Comparison of ENCODE assay signal across 35 mouse cellular contexts in genomic region chr7:3468614-3469013, GRCm38 (mm10). TPM values are rescaled to one million over a fixed set of nuclear protein-coding genes. Genes with fewer than 3 reads are reported as not detected.
DNase-seq lines count a peak whose midpoint lies in the region; ATAC-seq lines count a peak whose summit lies in the region.
"Had no signal": no experiment of that assay in that cellular context is flagged by ENCODE, and none has a peak within 500 bp of the region (broad histone marks: within the 10 kb centered on the region; RNA-seq: fewer than 3 reads in every experiment).

No protein-coding gene starts in this region.

- no peaks in the 10 kb centered on the region for H3K9me3 ChIP-seq in embryonic facial prominence, embryonic 14.5 days (ENCODE audit: control insufficient read depth, low read length)
- no peaks in the 10 kb centered on the region for H3K9me3 ChIP-seq in embryonic facial prominence, embryonic 10.5 days
- H3K9me3 ChIP-seq in intestine, embryonic 14.5 days (ENCODE audit: control insufficient read depth, low read length), result no peaks in the 10 kb centered on the region
- H3K9me3 ChIP-seq in intestine, embryonic 15.5 days, result no peaks in the 10 kb centered on the region
- H3K9me3 ChIP-seq: embryonic facial prominence, embryonic 15.5 days; G1E; heart, embryonic 12.5 days; heart, embryonic 15.5 days; hindbrain, embryonic 10.5 days; hindbrain, embryonic 13.5 days had no signal

- 45% methylated on average over 2 of the region's 2 CpGs for WGBS in embryonic facial prominence, embryonic 14.5 days
- 73% methylated on average over 2 of the region's 2 CpGs for WGBS in embryonic facial prominence, embryonic 10.5 days
- WGBS in intestine, embryonic 14.5 days, result 73% methylated on average over 2 of the region's 2 CpGs
- 48% methylated on average over 2 of the region's 2 CpGs for WGBS in intestine, embryonic 15.5 days

- H3K27ac ChIP-seq in embryonic facial prominence, embryonic 14.5 days (replicated peaks; ENCODE audit: low read depth, low read length), result no peak overlapping the region
- no peak overlapping the region for H3K27ac ChIP-seq in embryonic facial prominence, embryonic 10.5 days (replicated peaks)
- no peak overlapping the region for H3K27ac ChIP-seq in intestine, embryonic 14.5 days (ENCODE audit: low read depth)
- no peak overlapping the region for H3K27ac ChIP-seq in intestine, embryonic 15.5 days
- H3K27ac ChIP-seq: embryonic facial prominence, embryonic 15.5 days; heart, adult 2 months; heart, embryonic 15.5 days; hindbrain, embryonic 10.5 days; hindbrain, embryonic 13.5 days had no signal

- no peaks in the 10 kb centered on the region for H3K4me1 ChIP-seq in embryonic facial prominence, embryonic 14.5 days (ENCODE audit: control insufficient read depth, insufficient read depth, low read length)
- H3K4me1 ChIP-seq in embryonic facial prominence, embryonic 10.5 days, result no peaks in the 10 kb centered on the region
- no peaks in the 10 kb centered on the region for H3K4me1 ChIP-seq in intestine, embryonic 14.5 days (replicated peaks; ENCODE audit: control insufficient read depth, insufficient read depth, low read length)
- H3K4me1 ChIP-seq in intestine, embryonic 15.5 days (replicated peaks), result no peaks in the 10 kb centered on the region
- H3K4me1 ChIP-seq: heart, embryonic 12.5 days; heart, embryonic 15.5 days; hindbrain, embryonic 10.5 days; hindbrain, embryonic 13.5 days had no signal

- no peak for ATAC-seq in embryonic facial prominence, embryonic 14.5 days (ENCODE audit: low read depth)
- ATAC-seq in intestine, embryonic 14.5 days (replicated peaks; ENCODE audit: low FRiP score, low TSS enrichment, low read depth), result no peak
- ATAC-seq in intestine, embryonic 15.5 days, result no peak
- ATAC-seq: forebrain, embryonic 14.5 days; forebrain, postnatal 0 days; hindbrain, embryonic 16.5 days had no signal

- H3K9ac ChIP-seq in embryonic facial prominence, embryonic 14.5 days (ENCODE audit: low read depth, low read length), result no peak overlapping the region
- H3K9ac ChIP-seq in intestine, embryonic 14.5 days (ENCODE audit: low read length), result no peak overlapping the region
- no peak overlapping the region for H3K9ac ChIP-seq in intestine, embryonic 15.5 days
- H3K9ac ChIP-seq: embryonic facial prominence, embryonic 15.5 days; forebrain, postnatal 0 days; heart, embryonic 12.5 days; heart, embryonic 15.5 days; hindbrain, embryonic 13.5 days had no signal

- H3K4me2 ChIP-seq in embryonic facial prominence, embryonic 14.5 days (ENCODE audit: low read depth, low read length), result no peak overlapping the region
- no peak overlapping the region for H3K4me2 ChIP-seq in intestine, embryonic 14.5 days (ENCODE audit: low read length)
- H3K4me2 ChIP-seq in intestine, embryonic 15.5 days (replicated peaks), result no peak overlapping the region
- H3K4me2 ChIP-seq: embryonic facial prominence, embryonic 15.5 days; heart, embryonic 12.5 days; heart, embryonic 15.5 days; hindbrain, embryonic 13.5 days had no signal

- no peaks in the 10 kb centered on the region for H3K27me3 ChIP-seq in embryonic facial prominence, embryonic 14.5 days (replicated peaks; ENCODE audit: control insufficient read depth, insufficient read depth, low read length)
- no peaks in the 10 kb centered on the region for H3K27me3 ChIP-seq in embryonic facial prominence, embryonic 10.5 days (replicated peaks; ENCODE audit: low read depth, poor library complexity, severe bottlenecking)
- H3K27me3 ChIP-seq in intestine, embryonic 14.5 days (replicated peaks; ENCODE audit: control insufficient read depth, insufficient read depth, low read length), result no peaks in the 10 kb centered on the region
- no peaks in the 10 kb centered on the region for H3K27me3 ChIP-seq in intestine, embryonic 15.5 days (replicated peaks)
- H3K27me3 ChIP-seq: CH12.LX; embryonic facial prominence, embryonic 15.5 days; heart, embryonic 12.5 days; heart, embryonic 15.5 days; hindbrain, embryonic 13.5 days had no signal

- no peak overlapping the region for H3K4me3 ChIP-seq in embryonic facial prominence, embryonic 14.5 days (ENCODE audit: low read depth, low read length)
- no peak overlapping the region for H3K4me3 ChIP-seq in embryonic facial prominence, embryonic 10.5 days
- H3K4me3 ChIP-seq in intestine, embryonic 14.5 days (ENCODE audit: low read depth, low read length), result no peak overlapping the region
- no peak overlapping the region for H3K4me3 ChIP-seq in intestine, embryonic 15.5 days (replicated peaks)
- H3K4me3 ChIP-seq: embryonic facial prominence, embryonic 15.5 days; heart, adult 2 months; heart, embryonic 12.5 days; heart, embryonic 15.5 days; hindbrain, embryonic 10.5 days; hindbrain, embryonic 13.5 days had no signal

- DNase-seq in embryonic facial prominence, embryonic 14.5 days (ENCODE audit: low spot score), result peak; percentile 11
- DNase-seq in embryonic facial prominence, embryonic 10.5 days (ENCODE audit: low spot score), result no peak
- DNase-seq in intestine, embryonic 14.5 days (ENCODE audit: low spot score), result peak; percentile 28
- peak; percentile 24 for DNase-seq in layer of hippocampus, adult 9-11 months
- DNase-seq in layer of hippocampus, adult 8-10 months (ENCODE audit: low spot score in 2 of 2), result no peak
- peak; percentile 73 for DNase-seq in brain, adult 2 months (ENCODE audit: low read depth, low spot score)
- no peak for DNase-seq in urinary bladder, postnatal 14 days (ENCODE audit: low spot score)
- DNase-seq: adrenal gland, adult 2 months; adrenal gland, postnatal 14 days; B cell, adult 2 months; cerebellum, adult 11-12 months; cerebellum, adult 8-10 months; cerebellum, postnatal 10 days; cerebellum, postnatal 36 days; embryo, embryonic 11 days; forebrain, postnatal 0 days; gastrocnemius, postnatal 10 days; gastrocnemius, postnatal 36 days; heart, adult 2 months; heart, postnatal 10 days; heart, postnatal 36 days had no signal

- no peaks in the 10 kb centered on the region for H3K36me3 ChIP-seq in embryonic facial prominence, embryonic 14.5 days (ENCODE audit: control insufficient read depth, insufficient read depth, low read length)
- H3K36me3 ChIP-seq in embryonic facial prominence, embryonic 10.5 days (replicated peaks), result no peaks in the 10 kb centered on the region
- no peaks in the 10 kb centered on the region for H3K36me3 ChIP-seq in intestine, embryonic 14.5 days (ENCODE audit: control insufficient read depth, insufficient read depth, low read length)
- no peaks in the 10 kb centered on the region for H3K36me3 ChIP-seq in intestine, embryonic 15.5 days
- H3K36me3 ChIP-seq: embryonic facial prominence, embryonic 15.5 days; G1E; heart, embryonic 12.5 days; heart, embryonic 15.5 days; hindbrain, embryonic 10.5 days; hindbrain, embryonic 13.5 days had no signal

RNA-seq across cellular contexts. Expression of gene Tarm1, which starts 33.8 kb away (rescaled TPM):
- polyA plus RNA-seq in embryonic facial prominence, embryonic 14.5 days (2014; fragmentation: Nextera tagmentation; extraction: Ambion mirVana), result 0.22 and 0.29 TPM in 2 replicates
- polyA plus RNA-seq in embryonic facial prominence, embryonic 10.5 days (2016; fragmentation: Nextera tagmentation; extraction: Ambion mirVana), result not detected in 2 replicates
- 0.16 TPM in 1 of 2 replicates, not detected in the other for polyA plus RNA-seq in intestine, embryonic 14.5 days (2014; fragmentation: Nextera tagmentation; extraction: Ambion mirVana)
- polyA plus RNA-seq in intestine, embryonic 15.5 days (2015; fragmentation: Nextera tagmentation; extraction: Ambion mirVana), result 0.11 and 0.16 TPM in 2 replicates
- total RNA-seq in layer of hippocampus, adult 8-10 months (2022), result under 1 TPM in 2 of 4 experiments, not detected in 2; 0.41 to 0.70 TPM
- total RNA-seq: CH12.LX; gastrocnemius, postnatal 10 days; gastrocnemius, postnatal 36 days; heart, adult 2 months; heart, postnatal 10 days; heart, postnatal 36 days had no signal
- polyA plus RNA-seq: brain, embryonic 14.5 days; embryonic facial prominence, embryonic 11.5 days; forebrain, embryonic 11.5 days; forebrain, embryonic 14.5 days; forebrain, postnatal 0 days; G1E; heart, embryonic 12.5 days; heart, embryonic 15.5 days; hindbrain, embryonic 10.5 days; hindbrain, embryonic 13.5 days; hindbrain, embryonic 16.5 days had no signal

RNA-seq across cellular contexts. Expression of gene Cacng6, which starts 44.6 kb away (rescaled TPM):
- 13.0 and 14.5 TPM in 2 replicates for polyA plus RNA-seq in embryonic facial prominence, embryonic 14.5 days (2014; fragmentation: Nextera tagmentation; extraction: Ambion mirVana)
- 0.29 TPM in 1 of 2 replicates, not detected in the other for polyA plus RNA-seq in embryonic facial prominence, embryonic 10.5 days (2016; fragmentation: Nextera tagmentation; extraction: Ambion mirVana)
- polyA plus RNA-seq in intestine, embryonic 14.5 days (2014; fragmentation: Nextera tagmentation; extraction: Ambion mirVana), result 0.13 TPM in 1 of 2 replicates, not detected in the other
- polyA plus RNA-seq in intestine, embryonic 15.5 days (2015; fragmentation: Nextera tagmentation; extraction: Ambion mirVana), result 0.33 TPM in 1 of 2 replicates, not detected in the other
- 1 to 10 TPM; 1.2 to 2.5 (median 1.5) TPM for total RNA-seq in layer of hippocampus, adult 8-10 months (2022)
- total RNA-seq: adrenal gland, postnatal 14 days; CH12.LX; granulocyte monocyte progenitor cell, adult 5-6 weeks had no signal
- polyA plus RNA-seq: adrenal gland, adult 2 months; G1E; hindbrain, embryonic 10.5 days; hindbrain, embryonic 16.5 days had no signal

Comparison
In these comparisons a context has a peak if more than half of its experiments do, and no peak if none do; other contexts are left out.
1. DNase-seq: peak in embryonic facial prominence, embryonic 14.5 days (single experiment), intestine, embryonic 14.5 days (single experiment), layer of hippocampus, adult 9-11 months (single experiment) and brain, adult 2 months (single experiment); none in embryonic facial prominence, embryonic 10.5 days (single experiment), layer of hippocampus, adult 8-10 months (0 of 2) and urinary bladder, postnatal 14 days (single experiment).
2. RNA of gene Cacng6, which starts 44.6 kb away (polyA plus RNA-seq): 13.0 to 14.5 TPM in embryonic facial prominence, embryonic 14.5 days; 0.33 TPM in intestine, embryonic 15.5 days, 0.29 TPM in embryonic facial prominence, embryonic 10.5 days and 0.13 TPM in intestine, embryonic 14.5 days; every median in the first group is over 10 times any median in the second.